Mouse (Mus musculus) stomach, postnatal 0 days (tissue): Measurements from ENCODE around the gene Hacd3.

Source experiments
- CTCF ChIP-seq: IDR thresholded peaks from 2 replicates; pipeline ENCODE4 v1.5.1; 2016; ENCODE audit warnings: antibody characterized with exemption, low read depth, mild to moderate bottlenecking, moderate library complexity
- EP300 ChIP-seq: optimal IDR thresholded peaks from 2 replicates; pipeline ENCODE3; 2016; ENCODE audit warnings: antibody characterized with exemption

DNA sequence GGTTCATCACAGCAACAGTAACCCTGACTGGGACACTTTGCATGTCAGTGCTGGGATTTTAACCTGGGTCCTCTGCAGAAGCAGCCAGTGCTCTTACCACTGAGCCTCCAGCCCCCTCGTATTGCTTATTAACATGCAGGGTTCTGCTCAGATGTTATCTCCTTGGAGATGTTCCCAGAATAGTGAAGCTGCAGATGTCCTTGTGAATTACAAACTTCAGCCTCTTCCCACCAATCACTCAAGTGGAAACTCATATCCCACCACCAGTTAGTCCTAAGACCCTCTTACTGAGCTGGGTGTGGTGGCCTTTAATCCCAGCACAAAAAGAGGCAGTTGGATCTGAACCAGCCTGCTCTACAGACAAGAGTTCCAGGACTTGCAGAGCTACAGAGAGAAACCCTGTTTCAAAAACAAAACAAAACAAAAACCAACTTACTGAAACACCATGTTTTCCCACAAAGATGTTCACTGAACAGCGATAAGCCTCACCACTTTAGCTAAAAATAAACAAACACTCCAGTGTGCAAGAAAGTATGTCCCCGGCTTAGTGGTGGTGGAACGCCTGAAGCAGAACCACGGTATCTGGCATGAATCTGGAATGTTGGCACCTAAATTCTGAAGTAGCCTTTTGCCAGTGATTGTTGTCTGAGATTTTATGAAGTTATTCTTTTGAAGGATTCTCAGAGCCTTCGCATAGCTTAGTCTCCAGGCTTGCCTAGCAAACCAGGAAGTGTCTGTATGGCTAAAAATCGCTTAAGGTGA is 5.9 kb downstream of the Hacd3 start:
- TF ChIP-seq CTCF (no peak), EP300 (no peak)
